Mouse (Mus musculus) 3T3-L1 (cell line): ENCODE results near the gene Wscd2.

Experiments used
- DNase-seq: peaks from one replicate; pipeline ENCODE4 v3.0.0-alpha.2; 2015; ENCODE audit warnings: low read depth, low spot score

Gene Wscd2

DNA sequence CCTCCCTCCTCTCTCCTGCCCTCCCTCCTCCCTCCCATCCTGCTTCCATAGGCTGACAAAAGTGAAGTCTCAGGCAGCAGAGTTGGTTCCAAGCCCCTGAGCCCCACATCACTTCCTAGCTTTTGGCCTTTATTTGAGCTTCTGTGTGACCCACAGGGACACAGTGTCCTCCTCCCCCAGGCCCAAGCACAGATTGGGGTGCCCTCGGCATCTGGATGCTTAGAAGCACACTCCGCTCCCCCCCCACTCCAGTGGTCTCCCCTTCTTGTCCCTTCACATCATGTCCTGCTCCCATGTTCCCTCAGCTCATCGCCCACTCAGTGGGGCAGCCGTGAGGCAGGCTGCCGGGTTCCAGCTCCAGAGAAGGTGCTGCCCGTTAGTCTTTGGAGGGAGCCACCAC, 121.0 kb downstream of the Wscd2 start:
- no peak for DNase-seq

DNA sequence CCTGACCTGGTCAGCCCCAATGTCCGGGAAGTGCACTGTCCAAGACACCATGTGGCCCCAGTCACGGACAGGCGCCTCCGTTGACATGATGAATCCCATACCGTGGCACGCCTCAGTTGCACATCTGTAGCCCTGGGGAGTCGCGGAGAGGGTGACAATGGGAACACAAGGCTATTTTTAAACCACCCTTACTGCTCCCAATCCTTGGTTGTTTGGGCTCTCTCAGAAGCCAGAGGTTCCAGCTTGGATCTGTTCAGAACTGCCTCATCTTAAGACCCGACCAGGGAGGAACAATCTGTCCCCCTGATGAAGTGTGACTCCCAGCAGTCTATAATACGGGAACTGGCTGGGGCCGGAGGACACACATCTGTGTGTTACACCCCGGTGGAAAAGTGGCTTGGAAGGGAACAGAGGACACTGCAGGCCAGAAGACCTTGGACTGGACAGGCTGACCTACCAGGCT, 121.7 kb downstream of the Wscd2 start:
- DNase-seq = no peak

DNA sequence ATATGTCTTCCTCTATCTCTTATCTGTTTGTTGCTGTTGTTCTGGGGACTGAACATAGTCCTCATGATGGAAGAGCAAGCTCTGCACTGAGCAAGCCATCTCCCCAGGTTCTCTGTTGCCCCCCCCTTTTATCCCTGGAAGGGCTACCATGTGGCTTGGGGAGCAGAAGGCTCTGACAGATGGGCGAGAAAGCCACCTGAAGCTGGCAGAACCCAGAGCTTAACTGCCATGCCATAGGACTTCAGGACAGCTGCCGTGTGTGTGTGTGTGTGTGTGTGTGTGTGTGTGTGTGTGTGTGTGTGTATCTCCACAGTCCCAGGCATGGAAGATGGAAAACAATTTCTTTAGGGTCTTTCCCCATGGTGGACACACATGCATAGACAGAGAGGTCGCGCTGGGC, 128.6 kb downstream of the Wscd2 start:
- DNase-seq = no peak

DNA sequence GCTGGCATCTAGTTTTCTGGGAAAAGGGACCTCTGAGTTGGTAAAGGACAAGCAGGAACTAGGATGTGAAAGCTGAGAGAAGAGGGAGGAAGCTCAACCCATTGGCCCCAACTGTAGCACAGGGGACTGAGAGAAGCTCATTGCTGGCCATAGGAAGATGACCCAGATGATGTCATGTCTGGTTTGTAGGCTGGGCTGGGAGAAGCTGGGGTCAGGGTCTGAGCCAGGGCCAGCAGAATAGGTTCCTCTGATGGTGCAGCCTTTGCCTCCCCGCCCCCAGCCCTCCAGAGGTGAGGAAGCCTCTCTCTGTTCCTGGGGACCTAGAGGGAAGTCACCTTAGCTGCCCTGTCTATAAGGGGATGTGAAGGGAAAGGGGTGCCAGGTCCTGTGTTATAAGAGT, 129.0 kb downstream of the Wscd2 start:
- DNase-seq = no peak

GRCm38 (mm10) chr5:113620130-113620716, 130.1 kb downstream of the Wscd2 start:
- DNase-seq = no peak

- no peak for DNase-seq
These were observed 130.9 kb downstream of the Wscd2 start for GRCm38 (mm10) chr5:113620999-113621398.

DNA sequence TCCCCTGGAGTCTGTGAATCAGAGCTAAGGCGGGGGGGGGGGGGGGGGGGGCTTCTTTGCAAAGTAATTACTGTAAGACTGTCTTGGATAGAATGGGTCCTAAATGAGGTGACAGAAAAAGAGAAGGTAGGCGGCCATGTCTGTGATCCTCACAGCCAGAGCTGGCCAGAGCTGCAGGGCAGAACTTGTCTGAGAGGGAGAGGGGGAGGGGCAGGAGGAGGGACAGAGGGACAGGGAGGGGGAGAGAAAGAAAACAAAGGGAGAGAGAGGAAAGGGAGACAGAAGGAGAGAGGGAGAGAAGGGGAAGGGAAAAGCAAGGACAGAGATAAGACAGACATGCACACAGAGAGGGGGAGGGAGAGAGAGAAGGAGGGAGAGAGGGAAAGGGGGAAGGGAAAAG, 132.9 kb downstream of the Wscd2 start:
- DNase-seq = no peak

GRCm38 (mm10) chr5:113625068-113625467, 134.9 kb downstream of the Wscd2 start:
- DNase-seq = no peak

DNA sequence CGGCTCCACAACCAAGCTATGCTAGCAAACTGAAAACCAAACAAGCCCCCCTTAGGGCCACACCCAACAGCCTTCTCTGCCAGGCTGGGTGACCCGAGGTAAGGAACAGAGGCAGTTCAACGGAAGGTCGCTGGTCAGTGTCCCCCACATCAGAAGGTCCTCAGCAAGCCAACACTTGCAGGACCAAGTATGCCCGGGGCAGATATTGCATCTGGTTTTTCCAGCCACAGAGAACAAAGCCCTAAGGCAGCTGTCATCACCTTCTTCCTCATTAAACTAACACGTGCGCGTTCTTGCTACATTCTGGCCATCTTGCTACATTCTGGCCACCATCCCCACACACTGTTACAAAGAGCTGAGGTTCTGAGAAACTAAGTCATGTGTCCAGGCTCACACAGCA, 136.2 kb downstream of the Wscd2 start:
- peak; percentile 75 for DNase-seq

DNA sequence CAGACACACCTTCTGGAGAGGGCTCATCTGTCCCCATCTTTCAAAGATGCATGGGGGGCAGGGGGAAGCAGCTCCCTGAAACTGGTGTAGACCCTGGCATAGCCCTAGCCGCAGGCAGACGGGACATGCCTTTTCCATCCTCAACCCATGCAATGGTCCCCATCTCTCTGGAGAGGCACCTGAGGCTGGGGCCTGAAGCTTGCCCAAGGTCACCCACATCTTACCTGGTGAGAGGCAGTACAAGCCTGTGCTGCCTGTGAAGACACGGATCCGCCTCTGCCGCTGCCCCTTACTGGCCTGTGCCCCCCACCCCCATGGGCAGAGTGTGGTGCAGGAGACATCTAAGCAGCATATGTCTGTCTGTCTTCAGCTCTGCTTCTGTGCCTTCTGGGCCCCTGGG, 136.9 kb downstream of the Wscd2 start:
- no peak for DNase-seq

GRCm38 (mm10) chr5:113627820-113628437, 137.8 kb downstream of the Wscd2 start:
- peak; percentile 83 for DNase-seq

- DNase-seq = peak; percentile 83
These were observed 139.1 kb downstream of the Wscd2 start for GRCm38 (mm10) chr5:113629248-113629647.

- DNase-seq = no peak
These were observed 140.0 kb downstream of the Wscd2 start for GRCm38 (mm10) chr5:113630116-113630515.

DNA sequence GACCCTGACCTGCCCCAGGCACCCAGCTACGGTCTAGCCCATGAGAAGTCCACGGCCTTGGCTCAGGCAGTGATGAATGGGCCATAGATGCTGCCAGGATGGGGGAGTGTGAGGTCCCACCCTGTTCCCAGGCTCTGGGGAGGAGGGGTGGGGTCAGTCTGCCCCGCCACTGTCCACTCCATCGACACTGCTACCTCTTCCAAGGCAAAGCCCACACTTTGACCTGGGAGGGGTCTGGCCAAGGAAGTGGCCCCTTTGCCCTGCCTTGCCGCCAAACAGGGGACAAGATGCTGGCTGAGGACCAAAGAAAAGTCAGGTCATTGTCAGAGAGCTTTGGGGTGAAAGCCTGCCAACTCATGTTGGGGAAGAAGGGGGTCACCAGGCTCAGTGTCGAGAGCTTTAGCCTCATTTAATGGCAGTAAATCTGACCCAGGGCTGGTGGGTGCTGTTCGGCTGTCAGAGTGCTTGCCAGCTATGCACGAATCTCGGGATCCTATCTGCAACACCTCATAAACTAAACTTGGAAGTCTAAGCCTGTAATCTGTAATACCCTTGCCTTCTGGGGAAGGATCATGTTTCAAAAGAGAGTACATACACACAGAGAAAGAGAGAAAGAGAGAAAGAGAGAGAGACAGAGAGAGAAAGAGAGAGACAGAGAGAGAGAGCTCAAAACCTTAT, 143.0 kb downstream of the Wscd2 start:
- peak; percentile 26 for DNase-seq

DNA sequence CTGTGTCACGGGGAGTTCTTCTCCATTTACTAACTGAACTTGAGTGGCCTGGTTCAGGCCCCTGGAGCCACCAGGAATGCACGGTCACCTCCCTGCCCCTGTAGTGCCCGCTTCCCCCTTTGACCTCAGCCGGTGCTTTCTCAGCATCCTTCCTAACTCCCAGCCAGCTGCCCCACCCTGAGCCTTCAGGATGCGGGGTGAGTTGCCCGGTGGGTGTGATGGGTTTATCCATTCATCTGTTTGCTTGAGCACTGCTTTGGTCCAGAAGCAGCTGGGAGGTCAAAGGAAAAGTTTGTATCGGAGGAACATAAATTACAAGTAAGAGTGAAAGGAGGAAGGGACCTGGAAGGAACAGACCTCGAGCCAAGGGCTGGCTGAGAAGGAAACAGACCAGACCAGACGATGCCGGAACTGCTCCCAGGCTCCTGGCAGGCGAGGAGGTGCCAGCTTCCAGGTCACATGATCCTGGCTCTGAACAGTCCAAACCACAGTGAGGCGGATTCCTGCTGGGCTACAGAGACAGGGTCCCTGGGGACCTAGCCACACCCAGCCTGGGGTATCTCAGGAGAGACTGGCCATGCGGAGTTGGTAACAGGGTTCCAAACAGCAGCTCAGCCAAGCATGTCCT, 144.0 kb downstream of the Wscd2 start:
- peak; percentile 82 for DNase-seq

DNA sequence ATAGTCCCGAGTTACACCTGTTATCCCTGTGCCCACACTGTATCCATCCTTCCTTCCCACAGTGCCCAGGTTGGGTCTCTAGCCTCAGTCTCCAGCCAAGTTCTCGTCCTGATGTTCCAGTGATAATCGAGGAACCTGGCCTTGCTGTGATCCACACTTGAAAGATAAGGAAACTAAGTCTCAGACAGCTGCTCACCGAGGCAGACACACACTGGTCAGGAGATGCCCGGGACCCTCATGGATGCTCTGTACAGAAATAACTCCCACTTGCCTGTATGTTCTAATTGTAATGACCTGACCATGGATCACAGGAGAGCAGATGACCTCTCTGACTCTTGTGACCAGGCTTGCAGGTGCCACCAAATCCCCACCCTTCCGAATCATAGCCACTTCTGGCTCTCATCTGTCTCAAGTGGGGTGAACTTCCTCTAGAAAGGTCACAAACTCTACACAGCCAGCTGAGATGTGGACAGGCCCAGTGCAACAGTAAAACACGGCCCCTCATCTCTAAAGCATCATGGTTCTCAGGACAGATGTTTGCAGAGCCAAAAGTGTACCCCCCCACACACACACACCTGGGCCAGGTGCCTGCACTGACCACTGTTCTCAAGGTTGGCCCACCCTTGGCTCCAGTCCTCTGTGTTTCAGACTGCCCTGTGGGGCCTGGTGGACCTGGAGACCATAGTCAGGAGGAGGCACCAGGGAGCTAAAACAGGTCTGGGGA, 144.9 kb downstream of the Wscd2 start:
- no peak for DNase-seq

- no peak for DNase-seq
These were observed 145.9 kb downstream of the Wscd2 start for GRCm38 (mm10) chr5:113635861-113636565.

GRCm38 (mm10) chr5:113637631-113638030, 147.5 kb downstream of the Wscd2 start:
- no peak for DNase-seq

DNA sequence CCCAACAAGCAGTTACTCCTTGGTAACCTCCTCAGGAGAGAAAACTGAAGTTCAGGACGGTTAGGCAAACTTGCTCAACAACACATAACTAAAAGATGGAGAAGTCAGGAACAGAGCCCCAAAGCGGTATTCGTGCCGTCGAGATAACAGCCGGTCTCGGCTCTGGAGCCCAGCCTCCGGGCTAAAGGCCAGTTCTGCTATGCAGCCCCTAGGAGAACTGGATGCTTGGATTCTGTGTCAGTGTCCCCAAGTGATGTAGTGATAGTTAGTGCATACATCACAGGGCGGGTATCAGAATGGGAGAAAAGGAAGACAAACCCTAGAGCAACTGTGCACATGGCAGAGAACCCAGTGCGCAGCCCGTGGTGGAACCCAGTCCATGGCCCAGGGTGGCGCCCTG, 147.9 kb downstream of the Wscd2 start:
- DNase-seq = no peak

- no peak for DNase-seq
These were observed 149.0 kb downstream of the Wscd2 start for GRCm38 (mm10) chr5:113639126-113639525.
